Mouse (Mus musculus) E14TG2a.4 (cell line): Measurements from ENCODE around the gene Relt.

ENCODE experiments used
- H3K27me3 ChIP-seq: 2 replicates; pipeline ENCODE4 v1.6.1; 2014; ENCODE audit warnings: low read length, control low read depth; ENCODE audit not compliant: insufficient read depth
- H3K36me3 ChIP-seq: 2 replicates; pipeline ENCODE4 v1.6.1; 2014; ENCODE audit warnings: low read length, control low read depth; ENCODE audit not compliant: insufficient read depth
- H3K4me1 ChIP-seq: replicated peaks from 2 replicates; pipeline ENCODE4 v1.6.1; 2014; ENCODE audit warnings: low read depth, low read length, control low read depth
- H3K4me3 ChIP-seq: replicated peaks from 2 replicates; pipeline ENCODE4 v1.5.1; 2014; ENCODE audit warnings: mild to moderate bottlenecking, low read length
- H3K9me3 ChIP-seq: 2 replicates; pipeline ENCODE4 v1.6.1; 2014; ENCODE audit warnings: low read length, control low read depth
- CTCF ChIP-seq: conservative IDR thresholded peaks from 2 replicates; pipeline ENCODE4 v1.5.1; 2014; ENCODE audit warnings: low read length
- NANOG ChIP-seq: IDR thresholded peaks from 2 replicates; pipeline ENCODE4 v1.6.1; 2014; ENCODE audit warnings: borderline replicate concordance, low read length, mixed read lengths
- POU5F1 ChIP-seq: IDR thresholded peaks from 2 replicates; pipeline ENCODE4 v1.6.1; 2014; ENCODE audit warnings: low read length, borderline replicate concordance

The Relt gene

DNA sequence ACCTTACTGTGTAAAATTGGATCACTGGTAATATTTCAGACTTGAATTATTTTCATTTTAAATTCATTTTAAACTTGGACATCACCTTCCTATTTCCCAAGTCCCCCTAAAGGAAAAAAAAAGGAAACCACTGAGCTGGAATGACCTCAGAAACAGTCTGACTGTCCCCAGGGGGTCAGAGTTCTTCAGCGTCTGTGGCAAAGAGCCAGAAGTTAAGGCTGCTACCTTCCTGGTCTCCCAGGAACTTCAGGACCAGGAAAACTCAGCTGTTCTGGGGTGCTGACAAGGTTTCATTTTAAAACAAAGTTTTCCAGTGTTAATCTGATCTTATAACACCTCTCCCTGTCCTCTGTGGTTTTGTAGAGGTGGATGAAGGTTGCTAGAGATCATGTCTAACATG is 25.5 kb downstream of the Relt start:
- H3K9me3 ChIP-seq = 0 out of 2 replicates have a peak, but pooled peaks cover 4% of the 10 kb centered on the region
- H3K4me3 ChIP-seq = no peak overlapping the region
- peaks cover 17% of the 10 kb centered on the region for H3K4me1 ChIP-seq
- no peaks in the 10 kb centered on the region for H3K27me3 ChIP-seq
- TF ChIP-seq CTCF = no peak
- peaks cover 79% of the 10 kb centered on the region for H3K36me3 ChIP-seq

DNA sequence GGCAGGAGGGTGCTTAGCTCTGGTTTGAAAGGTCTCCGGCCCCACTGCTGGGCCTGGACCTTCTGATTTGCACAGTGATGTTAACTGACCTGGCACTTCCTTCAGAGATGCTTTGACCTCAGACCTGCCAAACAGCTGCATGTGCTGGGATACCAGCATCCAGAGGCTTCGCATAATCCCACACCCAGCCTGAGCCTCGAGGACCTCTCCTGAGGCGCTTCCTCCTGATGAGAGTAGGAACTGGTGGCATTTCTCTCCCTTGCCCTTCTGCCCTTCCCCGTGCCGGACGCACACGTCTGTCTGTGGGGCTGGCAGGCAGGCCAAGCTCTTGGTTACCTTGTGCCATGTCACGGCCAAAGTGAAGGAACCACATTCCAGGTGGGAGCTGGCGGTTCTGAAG is 26.6 kb downstream of the Relt start:
- Histone ChIP-seq H3K27me3 (no peaks in the 10 kb centered on the region), H3K4me3 (no peak overlapping the region), H3K4me1 (peaks cover 17% of the 10 kb centered on the region), H3K9me3 (no peaks in the 10 kb centered on the region), H3K36me3 (peaks cover 73% of the 10 kb centered on the region)
- TF ChIP-seq NANOG = no peak
- no peak for TF ChIP-seq POU5F1
- no peak for TF ChIP-seq CTCF

DNA sequence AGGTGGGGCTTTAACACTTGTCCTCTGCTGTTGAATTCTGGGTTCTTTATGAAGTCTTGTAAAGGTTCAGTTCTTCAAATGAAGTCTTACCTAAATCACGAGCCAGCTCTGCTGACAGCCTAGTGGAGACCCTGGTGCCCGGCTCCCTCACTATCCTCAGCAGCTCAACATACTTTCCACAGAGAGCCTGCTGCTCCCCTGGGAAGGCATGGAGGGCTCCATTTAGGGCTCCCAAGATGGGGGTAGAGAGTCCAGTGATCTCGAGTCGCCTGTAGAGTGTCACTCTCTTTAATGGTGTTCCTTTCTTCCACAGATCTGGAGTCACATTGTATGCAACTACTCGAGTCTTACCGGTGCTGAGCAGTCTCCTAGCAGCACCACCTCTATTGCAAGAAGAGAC is 27.5 kb downstream of the Relt start:
- Histone ChIP-seq H3K4me3 (no peak overlapping the region), H3K9me3 (no peaks in the 10 kb centered on the region), H3K27me3 (no peaks in the 10 kb centered on the region), H3K36me3 (peaks cover 81% of the 10 kb centered on the region), H3K4me1 (peaks cover 17% of the 10 kb centered on the region)
- TF ChIP-seq NANOG = no peak

DNA sequence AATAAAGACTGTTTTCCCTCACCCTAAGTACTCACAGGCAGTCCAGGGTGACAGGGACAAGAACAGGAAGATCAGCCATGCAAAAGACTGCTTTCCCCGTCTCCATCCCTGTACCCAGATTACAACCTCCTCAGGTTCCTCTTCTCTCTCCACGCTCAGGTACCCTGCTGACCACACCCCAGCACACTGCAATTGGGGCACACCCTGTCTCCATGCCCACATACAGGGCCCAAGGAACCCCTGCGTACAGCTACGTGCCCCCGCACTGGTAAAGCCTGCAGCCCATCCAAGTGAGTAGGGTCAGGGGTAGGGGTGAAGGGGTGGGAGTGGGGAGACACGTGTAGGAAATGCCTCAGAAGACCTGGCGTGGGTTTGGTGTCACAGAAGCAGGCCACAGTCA is 28.1 kb downstream of the Relt start:
- Histone ChIP-seq H3K4me3 (no peak overlapping the region), H3K4me1 (peaks cover 17% of the 10 kb centered on the region), H3K27me3 (no peaks in the 10 kb centered on the region), H3K36me3 (peaks cover 81% of the 10 kb centered on the region), H3K9me3 (no peaks in the 10 kb centered on the region)
- TF ChIP-seq CTCF (no peak), NANOG (no peak), POU5F1 (no peak)

DNA sequence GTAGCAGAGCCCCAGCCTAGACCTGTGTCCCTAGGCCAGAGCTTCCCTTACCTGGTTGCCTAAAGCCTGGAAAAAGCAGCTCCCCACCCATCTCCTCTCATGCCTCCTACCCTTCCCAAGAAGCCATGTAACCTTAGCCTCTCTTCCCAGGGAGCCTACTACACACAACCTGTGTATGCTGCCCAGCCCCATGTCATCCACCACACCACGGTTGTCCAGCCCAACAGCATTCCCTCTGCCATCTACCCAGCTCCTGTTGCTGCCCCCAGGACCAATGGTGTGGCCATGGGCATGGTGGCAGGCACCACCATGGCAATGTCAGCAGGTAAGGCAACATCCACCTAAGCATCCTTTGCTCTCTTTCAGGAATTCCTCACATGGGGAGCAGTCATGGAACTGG is 29.4 kb downstream of the Relt start:
- H3K36me3 ChIP-seq = peaks cover 74% of the 10 kb centered on the region
- no peak overlapping the region for H3K4me3 ChIP-seq
- TF ChIP-seq NANOG = no peak
- no peak for TF ChIP-seq POU5F1
- H3K9me3 ChIP-seq = no peaks in the 10 kb centered on the region
- no peaks in the 10 kb centered on the region for H3K27me3 ChIP-seq
- peaks cover 17% of the 10 kb centered on the region for H3K4me1 ChIP-seq

DNA sequence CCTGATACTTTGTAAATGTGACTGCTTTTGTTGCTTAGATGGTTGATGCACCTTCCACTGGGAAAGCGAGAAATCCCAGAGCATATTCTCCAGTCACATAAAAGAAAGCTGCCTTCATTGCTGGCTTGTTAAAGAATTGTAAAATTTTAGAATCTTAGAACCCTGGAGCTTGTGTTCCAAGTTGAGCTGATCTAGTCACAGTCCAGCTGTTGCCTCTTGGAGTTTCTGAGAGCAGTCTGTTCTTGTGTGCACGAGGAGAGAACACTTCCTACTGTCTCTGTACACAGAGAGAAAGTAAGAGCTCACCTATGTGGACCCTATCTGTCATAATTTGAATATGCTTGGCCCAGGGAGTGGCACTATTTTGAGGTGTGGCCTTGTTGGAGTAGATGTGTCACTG is 34.7 kb downstream of the Relt start:
- Histone ChIP-seq H3K36me3 (peaks cover 56% of the 10 kb centered on the region), H3K4me3 (no peak overlapping the region), H3K9me3 (no peaks in the 10 kb centered on the region), H3K4me1 (0 out of 2 replicates have a peak, but pooled peaks cover 2% of the 10 kb centered on the region), H3K27me3 (no peaks in the 10 kb centered on the region)
- TF ChIP-seq POU5F1 = no peak
- TF ChIP-seq NANOG = no peak
- no peak for TF ChIP-seq CTCF

DNA sequence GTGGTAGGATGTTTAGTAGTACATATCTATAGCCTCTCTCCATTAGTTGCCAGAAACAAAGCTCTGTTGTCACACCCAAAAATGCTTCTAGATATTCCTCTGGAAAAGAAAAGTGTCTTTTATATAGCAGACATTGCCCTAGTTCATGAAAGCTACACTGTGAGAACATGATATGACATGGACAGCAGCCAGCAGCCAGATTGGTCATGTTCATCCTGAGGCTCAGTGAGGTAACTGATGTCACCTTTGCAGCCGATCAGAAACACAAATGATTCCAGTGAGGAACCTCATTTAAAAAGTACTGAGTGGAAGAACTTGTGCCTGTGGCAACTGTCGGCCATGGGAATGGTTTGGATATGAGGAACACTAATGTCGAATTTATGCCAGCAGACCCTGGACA is 38.6 kb downstream of the Relt start:
- no peak overlapping the region for H3K4me3 ChIP-seq
- TF ChIP-seq NANOG (no peak), CTCF (no peak), POU5F1 (no peak)
- H3K9me3 ChIP-seq = no peaks in the 10 kb centered on the region
- 0 out of 2 replicates have a peak, but pooled peaks cover 2% of the 10 kb centered on the region for H3K4me1 ChIP-seq
- H3K27me3 ChIP-seq = no peaks in the 10 kb centered on the region
- peaks cover 41% of the 10 kb centered on the region for H3K36me3 ChIP-seq

DNA sequence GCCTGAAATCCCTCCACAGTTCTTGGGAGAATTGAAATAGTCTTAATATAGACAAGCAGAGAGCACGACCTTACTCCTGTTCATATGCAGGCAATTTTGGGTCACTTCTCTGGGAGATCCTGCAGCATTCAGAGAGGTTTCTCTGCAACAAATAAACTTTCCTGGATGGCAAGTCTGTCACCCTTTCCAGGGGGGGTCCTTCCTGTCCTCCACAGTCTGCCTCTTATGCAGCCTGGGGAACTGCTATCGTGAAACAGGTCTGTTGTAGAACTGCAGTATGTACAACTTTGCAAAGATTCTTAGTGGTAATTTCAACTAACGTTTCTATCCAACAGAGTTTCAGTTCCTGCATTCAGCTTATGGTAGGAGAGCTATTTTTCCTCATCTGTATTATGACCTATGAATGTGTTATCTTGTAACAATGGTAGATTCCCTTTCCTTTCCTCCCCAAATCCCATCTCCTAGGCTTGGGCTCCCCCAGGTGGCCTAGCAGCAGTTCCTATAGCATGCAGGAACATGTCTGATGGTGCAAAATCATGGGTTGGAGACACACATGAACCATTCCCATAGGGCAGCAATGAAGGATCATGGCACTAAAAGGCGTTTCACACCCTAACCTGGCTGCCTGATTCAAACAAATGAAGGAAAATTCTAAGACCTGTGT is 44.7 kb downstream of the Relt start:
- H3K27me3 ChIP-seq = no peaks in the 10 kb centered on the region
- no peaks in the 10 kb centered on the region for H3K9me3 ChIP-seq
- H3K36me3 ChIP-seq = peaks cover 19% of the 10 kb centered on the region; the same call in 1 of the 2 replicates
- no peak for TF ChIP-seq CTCF
- H3K4me3 ChIP-seq = no peak overlapping the region
- H3K4me1 ChIP-seq = peaks cover 56% of the 10 kb centered on the region

DNA sequence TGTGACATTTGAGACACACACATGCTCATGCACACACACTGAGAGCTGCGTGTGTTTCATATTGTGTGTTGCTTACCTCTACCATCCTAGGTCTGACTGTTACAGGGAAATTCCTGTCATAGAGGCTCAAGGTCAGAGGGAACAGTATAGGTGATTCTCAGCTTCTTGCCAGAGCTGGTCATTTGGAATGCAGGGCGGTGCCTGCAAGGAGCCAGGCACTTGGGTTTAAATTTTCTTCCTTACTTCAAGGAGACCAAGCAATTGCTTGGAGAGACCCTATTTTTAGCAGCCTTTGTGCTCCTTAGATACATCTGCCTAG is 45.8 kb downstream of the Relt start:
- Histone ChIP-seq H3K9me3 (no peaks in the 10 kb centered on the region), H3K27me3 (no peaks in the 10 kb centered on the region), H3K4me3 (peak overlapping the region; percentile 2; the same call in 1 of the 2 replicates), H3K4me1 (peaks cover 67% of the 10 kb centered on the region), H3K36me3 (peaks cover 15% of the 10 kb centered on the region; the same call in 1 of the 2 replicates)
- TF ChIP-seq CTCF (no peak), POU5F1 (no peak), NANOG (peak; percentile 2; the same call in 1 of the 2 replicates)
